Mouse (Mus musculus) spleen, adult 2 months (tissue): ENCODE measurements around the gene Zfand3.

Experiments used
- CTCF ChIP-seq: fragments of 200-500 bp; IDR thresholded peaks from 2 replicates; pipeline ENCODE4 v1.5.1; 2011; ENCODE audit warnings: mild to moderate bottlenecking, inconsistent platforms; ENCODE audit not compliant: insufficient read depth, insufficient read length, insufficient replicate concordance; ENCODE audit errors: extremely low read depth
- POLR2A ChIP-seq: fragments of 200-500 bp; IDR thresholded peaks from 2 replicates; pipeline ENCODE4 v1.6.1; 2011; ENCODE audit warnings: low read depth, low read length, inconsistent platforms

- TF ChIP-seq CTCF (no peak), POLR2A (no peak)
Measured at GRCm38 (mm10) chr17:29965506-29965905, 39.0 kb upstream of the Zfand3 start.
